Mouse (Mus musculus) CD4-positive, CD25-positive, alpha-beta regulatory T cell, adult 2 months (primary cell): ENCODE measurements around the gene Kcnk16.

Experiments
- DNase-seq: peaks from one replicate; pipeline ENCODE4 v3.0.0-alpha.2; 2012; ENCODE audit warnings: low read depth, low spot score

Gene Kcnk16

DNA sequence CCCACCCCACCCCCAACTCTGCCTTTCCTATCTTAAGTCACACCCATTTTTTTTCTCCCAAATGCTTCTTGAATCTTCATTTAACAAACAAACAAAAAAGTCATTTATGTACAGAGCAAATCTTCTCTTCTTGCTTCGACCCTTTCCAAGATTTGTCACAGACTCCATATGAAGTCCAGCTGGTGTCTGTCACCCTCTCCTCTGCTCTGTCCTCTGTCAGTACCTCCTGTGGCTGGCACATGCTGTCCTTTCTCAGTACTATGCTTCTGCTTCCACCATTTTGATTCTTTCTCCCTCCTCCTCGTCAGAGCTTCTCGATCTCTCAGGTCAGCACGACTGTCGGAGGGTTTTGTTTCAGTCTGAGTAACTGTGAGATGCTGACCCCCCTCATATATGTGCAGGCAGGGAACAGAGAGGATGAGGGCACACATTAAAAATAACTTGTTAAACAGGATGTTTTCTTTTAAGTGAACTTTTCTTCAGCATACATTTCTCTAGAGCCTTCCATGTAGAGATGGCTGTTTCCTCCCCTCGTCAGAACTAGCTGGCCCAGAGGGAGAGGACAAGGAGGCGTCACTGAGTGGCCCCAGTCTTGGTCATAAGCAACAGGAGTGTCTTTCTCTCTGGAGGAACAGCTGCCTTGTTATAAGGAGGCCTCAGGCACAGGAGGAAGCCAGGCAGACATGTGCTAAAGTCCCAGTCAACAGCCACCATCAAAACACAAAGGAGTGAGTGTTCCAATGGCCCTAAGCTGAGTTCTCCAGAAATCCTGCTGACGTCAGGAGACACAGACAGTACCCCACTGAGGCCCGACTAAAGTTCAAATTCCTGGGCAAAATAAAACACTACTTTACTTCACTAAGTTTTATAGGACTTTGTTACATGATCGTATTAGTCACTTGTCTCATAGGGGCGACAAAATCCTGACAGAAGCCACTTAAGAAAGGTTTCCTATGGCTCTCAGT lies 35.7 kb downstream of the Kcnk16 start:
- no peak for DNase-seq

- DNase-seq, result no peak
Observed at GRCm38 (mm10) chr14:20230063-20230491, 38.9 kb downstream of the Kcnk16 start.

DNA sequence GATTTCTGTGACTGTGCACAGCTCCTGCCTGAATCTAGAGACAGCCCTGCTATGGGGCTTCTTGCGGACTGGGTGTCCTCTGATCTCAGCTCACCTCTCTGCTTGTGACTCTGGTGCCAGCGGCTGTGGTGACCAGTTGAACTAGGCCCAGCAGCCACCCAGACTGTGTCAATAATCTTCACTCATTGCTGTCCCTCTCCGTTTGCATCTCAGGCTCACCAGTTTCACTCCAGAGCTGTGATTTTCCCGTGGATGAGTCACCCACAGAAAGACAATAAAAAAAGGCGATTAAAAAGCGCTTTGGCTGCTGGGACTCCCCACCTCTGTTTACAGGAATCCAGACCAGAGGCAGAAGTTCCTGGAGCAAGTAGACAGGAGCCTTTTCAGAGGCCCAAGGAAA lies 39.6 kb downstream of the Kcnk16 start:
- no peak for DNase-seq

DNA sequence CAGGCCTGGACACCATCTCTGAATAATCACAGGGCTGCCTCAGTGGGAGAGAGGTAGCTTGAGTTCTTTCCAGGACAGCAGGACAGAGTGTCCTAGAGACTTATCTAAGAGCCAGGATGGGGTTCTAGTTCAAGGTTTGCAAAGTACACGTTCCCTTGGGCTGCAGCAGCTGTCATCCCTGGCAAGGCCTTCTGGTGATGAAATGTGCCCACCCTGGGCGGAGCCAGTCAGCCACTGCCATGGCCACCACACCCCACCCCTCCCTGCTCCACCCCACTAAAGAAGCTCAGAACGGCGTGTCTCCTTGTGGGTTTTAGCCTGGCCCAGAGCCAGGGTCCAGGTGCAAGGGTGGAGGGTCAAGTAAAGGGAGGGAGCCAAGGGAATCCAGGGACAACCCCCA lies 40.7 kb downstream of the Kcnk16 start:
- no peak for DNase-seq

- DNase-seq, result no peak
Observed at GRCm38 (mm10) chr14:20226982-20227381, 42.0 kb downstream of the Kcnk16 start.

DNA sequence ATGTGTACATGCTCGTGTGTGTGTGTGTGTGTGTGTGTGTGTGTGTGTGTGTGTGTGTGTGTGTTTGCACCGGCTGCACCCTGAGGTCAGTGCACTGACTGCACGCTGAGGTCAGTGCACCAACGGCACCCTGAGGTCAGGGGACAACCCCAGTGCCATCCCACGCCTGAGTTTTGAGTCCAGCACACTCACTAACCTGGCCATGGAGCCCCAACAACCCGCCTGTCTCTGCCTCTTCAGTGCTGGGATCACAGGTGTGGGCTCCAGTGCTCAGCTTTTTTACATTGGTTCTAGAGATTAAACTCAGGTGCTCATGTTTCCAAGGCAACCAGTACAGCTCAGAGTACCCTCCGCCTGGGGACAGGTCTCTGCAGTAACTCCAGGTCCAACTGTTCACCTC lies 42.5 kb downstream of the Kcnk16 start:
- DNase-seq, result no peak

DNA sequence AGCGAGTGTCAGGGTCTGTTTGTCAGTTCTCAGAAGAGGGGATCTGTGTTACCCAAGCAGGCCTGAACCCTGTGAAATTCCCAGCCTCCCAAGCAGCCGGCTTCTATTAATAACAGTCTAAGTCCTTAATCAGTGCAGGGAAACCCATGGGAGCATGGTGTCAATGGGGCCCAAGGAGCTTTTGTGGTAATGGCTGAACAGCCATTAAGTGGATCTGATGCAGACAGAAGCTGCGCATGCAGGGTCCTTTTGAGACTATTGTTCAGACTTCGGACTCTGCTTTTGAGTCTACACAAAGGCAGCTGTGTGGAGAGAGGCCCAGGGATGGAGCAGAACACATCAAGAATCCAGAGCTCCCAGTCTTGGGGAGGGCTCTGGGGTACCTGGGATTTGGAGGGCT lies 43.5 kb downstream of the Kcnk16 start:
- DNase-seq, result no peak

GRCm38 (mm10) chr14:20224576-20225218 lies 44.3 kb downstream of the Kcnk16 start:
- DNase-seq, result no peak

GRCm38 (mm10) chr14:20224163-20224562 lies 44.8 kb downstream of the Kcnk16 start:
- no peak for DNase-seq

DNA sequence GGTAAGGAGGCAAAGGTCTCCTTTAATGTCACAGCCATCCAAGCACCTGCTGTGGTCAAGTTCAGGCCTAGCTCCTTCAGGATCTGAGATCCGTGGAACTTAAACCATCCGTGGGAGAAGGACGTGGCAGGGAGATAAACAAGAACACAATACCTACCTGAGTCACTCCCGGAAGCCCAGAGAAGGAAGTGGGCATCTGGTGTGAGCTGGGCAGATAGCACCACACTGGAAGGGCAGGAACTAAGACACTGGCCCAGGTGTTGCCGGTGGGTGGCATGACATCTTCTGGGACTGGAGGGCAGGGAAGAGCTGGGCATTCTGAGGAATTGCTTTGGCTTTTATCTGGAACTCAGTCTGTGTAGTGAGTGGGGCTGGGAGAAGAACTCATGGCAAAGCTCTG lies 45.7 kb downstream of the Kcnk16 start:
- DNase-seq, result no peak

DNA sequence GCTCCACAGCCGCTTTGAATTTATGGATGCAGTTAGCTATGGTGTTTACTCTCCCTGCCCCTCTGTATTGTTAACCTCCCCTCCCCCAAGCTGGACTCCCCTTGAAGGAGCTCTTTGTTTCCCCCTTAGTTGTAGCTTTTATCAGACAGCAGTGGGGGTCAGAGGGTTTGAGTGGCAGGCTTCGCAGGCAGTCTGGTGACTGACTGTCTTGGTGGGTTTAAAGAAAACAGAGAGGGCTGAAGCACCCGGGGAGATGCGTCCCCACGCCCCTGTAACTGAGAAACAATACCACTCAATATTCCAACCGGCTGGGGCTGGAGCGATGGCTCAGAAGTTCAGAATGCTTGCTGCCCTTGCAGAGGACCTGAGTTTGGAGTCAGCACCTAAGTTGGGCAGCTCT lies 47.9 kb downstream of the Kcnk16 start:
- DNase-seq, result no peak

DNA sequence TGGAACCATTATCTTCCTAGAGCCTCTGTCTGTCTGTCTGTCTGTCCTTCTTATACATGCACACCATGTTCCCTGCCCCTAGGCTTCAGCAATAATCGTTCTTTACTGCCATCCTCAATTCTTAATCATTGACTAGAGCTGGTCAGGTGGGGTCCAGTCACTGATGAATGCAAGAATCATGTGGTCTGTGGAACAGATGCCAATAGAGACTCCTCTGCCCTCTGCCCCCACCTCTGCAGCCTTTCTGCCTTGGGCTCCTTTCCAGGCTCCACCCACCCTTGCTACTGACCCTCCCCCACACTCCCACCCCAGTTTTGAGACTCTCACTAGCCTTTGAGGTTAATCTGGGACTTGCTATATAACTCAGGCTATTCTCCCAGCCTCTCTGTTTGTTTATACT lies 49.1 kb downstream of the Kcnk16 start:
- DNase-seq, result no peak

- DNase-seq, result no peak
Observed at GRCm38 (mm10) chr14:20217299-20217864, 51.6 kb downstream of the Kcnk16 start.

GRCm38 (mm10) chr14:20216561-20217298 lies 52.3 kb downstream of the Kcnk16 start:
- DNase-seq, result no peak

DNA sequence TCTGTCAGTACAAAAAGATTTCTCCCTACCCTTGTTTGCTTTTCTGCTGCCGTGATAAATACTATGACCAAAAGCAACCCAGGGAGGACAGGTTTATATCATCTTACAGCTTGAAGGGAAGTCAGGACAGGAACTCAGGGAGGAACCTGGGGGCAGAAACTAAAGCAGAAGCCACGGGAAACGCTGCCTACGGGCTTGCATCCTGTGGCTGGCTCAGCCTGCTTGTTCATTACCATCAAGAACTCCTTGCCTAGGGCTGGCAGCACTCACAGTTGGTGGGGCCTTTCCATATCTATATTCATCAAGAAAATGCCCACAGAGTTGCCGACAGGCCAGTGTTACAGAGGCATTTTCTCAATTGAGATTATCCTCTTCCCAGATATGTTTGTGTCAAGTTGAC lies 53.2 kb downstream of the Kcnk16 start:
- no peak for DNase-seq

- no peak for DNase-seq
Observed at GRCm38 (mm10) chr14:20214125-20214524, 54.9 kb downstream of the Kcnk16 start.

DNA sequence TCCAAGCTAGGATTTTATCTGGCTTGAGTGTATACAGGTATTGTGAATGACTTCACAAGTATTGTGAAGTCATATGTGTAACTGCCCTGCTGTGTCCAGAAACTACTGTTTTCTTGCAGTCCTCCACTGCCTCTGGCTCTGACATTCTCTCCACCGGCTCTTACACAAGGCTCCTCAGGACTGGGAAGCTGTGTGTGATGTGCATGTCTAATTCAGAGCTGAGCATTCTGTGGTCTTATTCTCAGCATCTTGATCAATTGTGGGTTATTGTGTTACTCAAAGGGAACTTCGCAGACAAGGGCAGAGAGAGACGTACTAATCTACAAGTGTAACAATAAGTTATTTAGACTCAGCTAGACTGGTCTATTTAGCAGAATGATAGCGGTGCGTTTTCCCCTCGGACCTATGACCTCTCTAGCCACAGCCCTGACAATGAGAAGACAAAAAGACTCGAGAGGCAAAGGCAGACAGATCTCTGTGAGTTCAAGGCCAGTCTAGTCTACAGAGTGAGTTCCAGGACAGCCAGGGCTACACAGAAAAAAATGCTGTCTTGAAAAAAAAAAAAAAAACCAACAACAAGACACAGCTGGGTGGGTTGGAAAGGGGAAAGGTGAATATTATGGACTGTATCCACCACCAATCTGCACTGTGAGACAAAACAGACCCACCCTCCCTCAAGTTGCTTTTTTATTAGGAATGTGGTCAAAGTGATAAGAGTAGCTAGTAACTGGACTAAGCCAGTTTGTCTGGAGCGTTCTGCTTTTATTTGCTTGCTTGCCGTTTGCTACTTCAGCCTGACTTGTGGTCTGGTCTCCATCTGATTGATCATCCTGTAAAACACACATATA lies 57.0 kb downstream of the Kcnk16 start:
- no peak for DNase-seq
